Mouse (Mus musculus): Measurements from ENCODE around the gene Cul7. TPM values are rescaled to one million over a fixed set of nuclear protein-coding genes. Genes with fewer than 3 reads are reported as not detected.

Gene Cul7
- total RNA-seq, 2 experiments from 2014 or later, result 25.9 to 30.0 TPM

DNA sequence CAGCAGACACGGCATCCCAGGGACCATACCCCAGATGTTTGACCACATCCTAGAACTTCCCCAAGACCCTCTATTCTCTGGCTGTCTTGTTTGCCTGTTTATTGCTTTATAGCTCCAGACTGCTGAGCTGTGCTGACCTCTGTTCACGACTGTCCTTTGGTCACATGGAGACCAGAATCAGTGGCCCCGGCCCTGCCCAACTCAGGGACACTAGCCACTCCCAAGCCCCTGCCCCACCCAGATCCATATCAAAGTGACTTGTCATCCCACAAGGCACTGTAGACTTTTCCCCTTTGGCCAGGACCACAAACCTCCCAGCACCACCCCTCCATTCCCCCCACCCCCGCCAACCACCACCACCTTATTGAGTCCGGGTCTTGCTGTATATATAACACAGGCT is 49.1 kb downstream of the Cul7 start:
- no peak for TF ChIP-seq CTCF (IDR thresholded peaks at IDR 0.05)
- intact Hi-C loops (cut with DNase I), result no loop called here
- no peak for DNase-seq (ENCODE audit: extremely low spot score in 1 of 2, low spot score in 2 of 2)
- no peak overlapping the region for H3K4me3 ChIP-seq
- no peak overlapping the region for H3K27ac ChIP-seq

DNA sequence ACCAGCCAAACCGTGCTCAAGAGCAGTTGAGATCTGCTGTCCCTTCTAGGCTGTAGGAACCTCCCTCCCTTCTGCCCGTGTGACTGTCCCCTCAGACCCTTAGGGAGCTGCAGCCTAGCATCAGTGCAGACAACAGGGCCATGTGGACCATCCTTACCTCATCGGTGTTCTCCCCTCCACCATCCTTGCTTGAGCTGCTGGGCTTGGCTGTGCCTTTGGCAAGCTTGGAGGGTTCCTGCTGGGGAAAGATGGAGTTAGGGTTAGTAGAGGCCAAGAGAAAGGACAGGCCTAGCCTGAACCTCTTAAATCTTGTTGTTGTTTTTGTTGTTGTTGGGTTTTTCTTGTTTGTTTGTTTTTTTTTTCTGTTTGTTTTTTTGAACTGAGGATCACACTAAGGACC is 49.8 kb downstream of the Cul7 start:
- DNase-seq (ENCODE audit: extremely low spot score in 1 of 2, low spot score in 2 of 2), result no peak
- no peak for TF ChIP-seq CTCF (IDR thresholded peaks at IDR 0.05)
- Histone ChIP-seq H3K27ac (no peak overlapping the region), H3K4me3 (no peak overlapping the region)
- intact Hi-C loops (cut with DNase I), result loop anchor here (5.0 kb wide), 1 partner anchor 148 kb away; no protein-coding TSS in a partner anchor

DNA sequence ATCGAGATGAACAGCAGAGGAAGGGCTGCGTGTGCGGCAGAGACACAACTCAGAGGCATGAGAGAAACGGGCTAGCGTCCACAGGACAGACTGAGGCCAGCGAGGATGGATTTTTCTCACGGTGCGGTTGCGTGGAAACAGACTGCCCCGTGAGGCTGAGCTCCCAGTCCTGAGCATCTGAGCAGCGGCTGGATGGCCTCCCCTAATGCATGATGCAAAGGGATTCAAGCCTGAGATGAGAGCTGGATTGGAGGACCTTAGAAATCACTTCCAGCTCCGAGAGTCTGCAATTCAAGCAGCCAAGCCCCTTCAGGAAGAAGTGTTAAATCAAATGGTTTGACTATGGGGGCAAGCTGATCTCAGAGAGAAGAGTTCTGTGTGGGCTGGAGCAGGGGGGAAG is 51.4 kb downstream of the Cul7 start:
- Histone ChIP-seq H3K4me3 (peak overlapping the region; percentile 11), H3K27ac (peak overlapping the region; percentile 13; the same call in 1 of the 2 replicates)
- no peak for DNase-seq (ENCODE audit: extremely low spot score in 1 of 2, low spot score in 2 of 2)
- intact Hi-C loops (cut with DNase I), result loop anchor here (5.0 kb wide), 1 partner anchor 149 kb away; no protein-coding TSS in a partner anchor
- TF ChIP-seq CTCF (IDR thresholded peaks at IDR 0.05), result no peak

DNA sequence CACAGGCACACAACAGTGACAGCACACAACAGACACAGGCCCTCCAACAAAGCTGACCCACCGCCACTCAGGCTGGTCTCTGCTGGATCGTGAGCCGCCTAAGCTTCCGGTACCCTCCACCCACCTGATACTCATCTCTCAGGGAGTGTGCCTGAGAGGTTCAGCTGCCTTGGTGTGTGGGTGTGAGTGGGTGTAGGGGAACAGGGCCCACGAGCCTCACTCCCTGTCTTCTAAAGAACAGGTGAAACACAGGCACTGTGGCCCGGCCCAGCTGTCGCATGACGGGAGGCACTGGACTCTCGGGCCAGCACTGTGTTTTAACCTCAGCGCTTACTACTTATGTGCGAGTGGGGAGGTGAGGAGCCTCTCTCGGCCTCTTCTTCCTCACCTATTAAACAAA is 52.0 kb downstream of the Cul7 start:
- intact Hi-C loops (cut with DNase I), result loop anchor here (5.0 kb wide), 1 partner anchor 150 kb away; no protein-coding TSS in a partner anchor
- DNase-seq (ENCODE audit: extremely low spot score in 1 of 2, low spot score in 2 of 2), result no peak

DNA sequence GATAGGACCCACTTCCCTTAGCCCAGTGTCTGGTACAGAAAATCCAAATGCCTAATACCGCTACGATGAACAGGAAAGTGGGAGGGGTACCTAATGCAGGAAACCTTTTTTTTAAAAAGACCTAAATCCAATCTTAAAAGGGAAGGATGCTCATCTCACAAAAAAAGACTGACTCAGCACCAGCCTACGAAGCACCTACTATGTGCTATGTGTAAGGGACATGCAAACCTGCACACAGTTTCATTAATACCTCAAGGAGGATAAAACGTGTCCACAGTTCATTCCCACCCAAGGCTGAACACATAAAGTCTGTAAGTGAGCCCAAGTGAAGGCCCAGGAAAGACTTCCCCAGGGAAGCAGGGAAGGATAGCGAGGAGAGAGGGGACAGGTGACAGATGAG is 52.4 kb downstream of the Cul7 start:
- intact Hi-C loops (cut with DNase I), result loop anchor here (5.0 kb wide), 1 partner anchor 150 kb away; no protein-coding TSS in a partner anchor
- no peak overlapping the region for H3K27ac ChIP-seq
- no peak for DNase-seq (ENCODE audit: extremely low spot score in 1 of 2, low spot score in 2 of 2)
- no peak overlapping the region; the same call in 1 of the 2 replicates for H3K4me3 ChIP-seq
- no peak for TF ChIP-seq CTCF (IDR thresholded peaks at IDR 0.05)

More for the DNA sequence above, 52.0 kb downstream of the Cul7 start:
- TF ChIP-seq CTCF (IDR thresholded peaks at IDR 0.05), result no peak
- Histone ChIP-seq H3K27ac (peak overlapping the region; percentile 0; the same call in 1 of the 2 replicates), H3K4me3 (peak overlapping the region; percentile 21)

DNA sequence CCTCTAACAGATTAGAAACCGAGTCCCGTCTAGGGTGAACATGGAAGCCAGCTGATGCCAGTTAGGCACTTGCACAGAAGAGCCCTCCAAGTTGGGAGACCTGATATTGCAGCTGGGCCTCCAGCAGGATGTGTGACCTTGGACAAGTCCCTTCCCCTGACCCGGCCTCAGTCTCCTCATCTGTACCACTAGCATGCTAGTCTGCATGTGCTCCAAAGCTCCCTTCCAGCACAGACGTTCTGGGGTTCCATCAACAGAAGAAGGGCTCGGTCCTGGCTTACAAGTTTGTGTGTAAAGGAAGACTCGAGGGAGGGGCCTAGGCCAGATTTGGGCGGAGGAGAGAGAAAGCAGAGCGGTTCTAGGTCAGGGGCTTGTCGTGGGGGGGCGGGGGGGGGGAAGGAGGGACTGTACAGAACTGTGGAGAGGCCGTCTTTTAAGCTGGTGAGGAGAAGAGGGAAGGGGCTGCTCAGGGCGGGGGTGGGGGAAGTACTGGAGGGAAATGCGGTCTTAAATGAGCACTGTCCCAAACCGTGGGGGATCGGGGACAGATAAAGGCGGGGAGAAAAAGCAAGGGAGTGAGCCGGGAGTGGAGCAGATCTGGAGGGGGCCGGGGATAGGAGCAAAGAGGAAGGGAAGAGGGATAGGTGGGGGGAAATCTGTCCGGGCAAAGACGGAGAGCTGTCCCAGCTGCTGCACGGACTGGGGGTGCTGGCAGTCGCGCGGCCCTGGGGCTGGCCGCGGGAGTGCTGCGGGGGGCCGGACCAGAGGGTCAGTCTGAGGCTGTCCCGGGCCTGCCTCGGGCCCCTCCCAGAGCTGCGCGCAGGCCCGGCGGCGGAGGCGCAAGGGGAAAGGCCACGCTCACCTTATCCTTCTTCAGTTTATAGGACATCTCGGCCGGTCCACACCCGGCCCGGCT is 54.1 kb downstream of the Cul7 start:
- peak overlapping the region; percentile 88 for H3K4me3 ChIP-seq
- H3K27ac ChIP-seq, result peak overlapping the region; percentile 87
- no peak for TF ChIP-seq CTCF (IDR thresholded peaks at IDR 0.05)
- DNase-seq (ENCODE audit: extremely low spot score in 1 of 2, low spot score in 2 of 2), result no peak
- intact Hi-C loops (cut with DNase I), result loop anchor here (2.0 to 5.0 kb wide), 2 partner anchors 23 to 152 kb away; partner anchors contain the start of gene Klhdc3

GRCm38 (mm10) chr17:46704887-46705835 is 55.0 kb downstream of the Cul7 start, which contains the start of gene Ppp2r5d:
TSS of gene Ppp2r5d (minus strand) at chr17:46705111.
- peak within 1 kb of the TSS; percentile 87 for H3K27ac ChIP-seq
- no peak; the same call in 1 of the 2 replicates for TF ChIP-seq CTCF (IDR thresholded peaks at IDR 0.05)
- intact Hi-C loops (cut with DNase I), result loop anchor here (2.0 to 5.0 kb wide), 2 partner anchors 24 to 153 kb away; partner anchors contain the start of gene Klhdc3

GRCm38 (mm10) chr17:46706375-46707089 is 56.4 kb downstream of the Cul7 start:
- intact Hi-C loops (cut with DNase I), result no loop called here
- TF ChIP-seq CTCF (IDR thresholded peaks at IDR 0.05), result no peak
- no peak for DNase-seq (ENCODE audit: extremely low spot score in 1 of 2, low spot score in 2 of 2)
- no peak overlapping the region for H3K27ac ChIP-seq
- H3K4me3 ChIP-seq, result no peak overlapping the region

More at GRCm38 (mm10) chr17:46704887-46705835, 55.0 kb downstream of the Cul7 start, which contains the start of gene Ppp2r5d:
- H3K4me3 ChIP-seq, result peak within 1 kb of the TSS; percentile 88
- peak; percentile 93 to 96 for DNase-seq (ENCODE audit: extremely low spot score in 1 of 2, low spot score in 2 of 2)

- intact Hi-C loops (cut with DNase I), result loop anchor here (1.0 kb wide), 1 partner anchor 31 kb away; the partner anchor contains the start of gene Klhdc3
- H3K4me3 ChIP-seq, result peak within 1 kb of the TSS; percentile 85
- H3K27ac ChIP-seq, result peak within 1 kb of the TSS; percentile 86
- no peak for TF ChIP-seq CTCF (IDR thresholded peaks at IDR 0.05)
- DNase-seq (ENCODE audit: extremely low spot score in 1 of 2, low spot score in 2 of 2), result peak; percentile 90
Measured at GRCm38 (mm10) chr17:46710959-46711597, 60.9 kb downstream of the Cul7 start, which contains the start of gene Pex6. TSS of gene Pex6 (plus strand) at chr17:46711463.

All from left cerebral cortex, adult 2 months (tissue).